Mouse (Mus musculus): ENCODE data around the gene Olfr1015.

Gene Olfr1015

GRCm38 (mm10) chr2:85781717-85782116 is at the start of gene Olfr1015:
Gene Olfr1015, plus strand, starts transcription at chr2:85782017.
- DNase-seq (ENCODE audit: low read depth in 2 of 2, low spot score in 2 of 2), result no peak

DNA sequence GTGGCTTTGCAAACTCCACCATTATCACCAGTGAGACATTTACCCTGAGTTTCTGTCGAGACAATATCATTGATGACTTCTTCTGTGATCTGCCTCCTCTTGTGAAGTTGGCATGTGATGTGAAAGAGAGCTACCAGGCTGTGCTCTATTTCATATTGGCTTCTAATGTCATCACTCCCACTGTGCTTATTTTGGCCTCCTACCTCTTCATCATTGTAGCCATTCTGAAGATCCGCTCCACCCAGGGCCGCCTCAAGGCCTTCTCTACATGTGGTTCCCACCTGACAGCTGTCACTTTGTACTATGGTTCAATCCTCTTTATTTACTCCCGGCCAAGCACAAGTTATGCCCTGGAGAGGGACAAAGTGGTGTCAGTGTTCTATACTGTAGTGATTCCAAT is 28.0 kb upstream of the Olfr1015 start:
- no peak for DNase-seq (ENCODE audit: low read depth in 2 of 2, low spot score in 2 of 2)

DNA sequence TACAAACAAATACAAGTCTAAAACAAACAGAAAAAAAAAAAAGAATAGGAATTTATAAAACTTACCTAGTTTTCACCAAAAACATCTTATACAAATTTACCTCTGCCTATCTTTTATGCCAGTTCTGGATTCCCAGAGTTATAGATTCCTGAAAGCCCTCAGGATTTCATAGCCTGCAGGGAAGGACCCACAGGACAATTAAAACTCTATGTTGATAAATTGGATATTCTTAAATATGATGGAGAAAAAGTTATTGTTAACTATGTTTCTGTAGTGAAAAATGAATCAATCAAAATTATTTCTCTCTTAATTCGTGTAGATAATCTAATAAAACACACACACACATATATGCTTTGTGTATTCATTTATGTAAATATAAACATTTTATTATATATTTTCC is 19.2 kb upstream of the Olfr1015 start, which contains the start of gene Olfr1012:
TSS of gene Olfr1012 (minus strand) at position 101 of the 400 bp plus-strand sequence.
- no peak for DNase-seq (ENCODE audit: low read depth in 2 of 2, low spot score in 2 of 2)

DNA sequence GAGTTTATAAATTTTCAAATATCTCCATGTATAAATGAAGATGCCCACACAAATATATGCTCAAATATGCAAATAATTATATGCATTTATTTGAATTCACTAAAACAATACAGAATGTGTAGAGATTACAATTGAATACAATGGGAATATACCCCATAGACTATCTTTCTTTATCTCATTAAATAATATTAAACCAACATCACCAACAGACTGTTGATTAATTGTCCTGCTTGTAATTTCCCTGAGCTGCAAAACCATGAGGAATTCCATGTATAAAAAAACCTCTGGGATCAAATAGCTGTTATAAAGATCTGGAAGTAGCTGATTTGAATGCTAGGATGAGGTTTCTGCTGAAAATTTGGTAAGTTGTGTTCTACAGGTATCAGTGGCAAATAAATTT is 15.0 kb upstream of the Olfr1015 start, which contains the start of gene Olfr1013:
TSS of gene Olfr1013 (plus strand) at position 301 of the 400 bp plus-strand sequence.
- DNase-seq (ENCODE audit: low read depth in 2 of 2, low spot score in 2 of 2), result no peak

- no peak for DNase-seq (ENCODE audit: low read depth in 2 of 2, low spot score in 2 of 2)
These were observed 9.4 kb upstream of the Olfr1015 start, which contains the start of gene Olfr1014 for GRCm38 (mm10) chr2:85772413-85772812. Gene Olfr1014, plus strand, starts transcription at chr2:85772713.

- no peak for DNase-seq (ENCODE audit: low read depth in 2 of 2, low spot score in 2 of 2)
These were observed 10.5 kb downstream of the Olfr1015 start for GRCm38 (mm10) chr2:85792331-85792730.

- DNase-seq (ENCODE audit: low read depth in 2 of 2, low spot score in 2 of 2), result no peak
These were observed 20.6 kb downstream of the Olfr1015 start, which contains the start of gene Olfr1016 for GRCm38 (mm10) chr2:85802444-85802843. Gene Olfr1016, minus strand, starts transcription at chr2:85802544.

- DNase-seq (ENCODE audit: low read depth in 2 of 2, low spot score in 2 of 2), result no peak
These were observed 22.7 kb downstream of the Olfr1015 start for GRCm38 (mm10) chr2:85804501-85804900.

DNA sequence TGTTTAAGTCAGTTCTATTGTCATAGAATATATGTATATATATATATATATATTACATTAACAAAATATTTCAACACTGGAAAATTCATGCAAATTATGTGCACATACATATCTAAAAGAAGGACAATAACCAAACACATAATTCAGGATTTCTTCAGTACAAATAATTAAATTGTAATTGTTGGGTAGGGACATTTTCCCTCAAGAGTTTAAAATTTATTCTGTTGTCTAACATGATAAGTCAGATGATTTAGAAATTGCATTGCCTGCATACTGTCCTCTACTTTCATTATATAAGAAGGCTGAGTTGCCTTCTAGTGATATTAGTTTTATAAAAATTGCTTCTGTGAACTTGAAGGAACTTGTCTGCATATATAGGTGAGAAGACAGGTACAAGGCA is 36.4 kb downstream of the Olfr1015 start, which contains the start of gene Olfr1018:
TSS of gene Olfr1018 (plus strand) at position 301 of the 400 bp plus-strand sequence.
- DNase-seq (ENCODE audit: low read depth in 2 of 2, low spot score in 2 of 2), result no peak

Measured in CD8-positive naive resting alpha-beta T cell, adult 2 months (primary cell).